Mouse (Mus musculus) bone marrow, adult 2 months (tissue): ENCODE measurements around the gene Trim16.

Experiments used
- CTCF ChIP-seq: fragments of 200-500 bp; IDR thresholded peaks from 2 replicates; pipeline ENCODE4 v1.5.1; 2011; ENCODE audit warnings: low read length, control low read depth; ENCODE audit not compliant: control insufficient read depth, insufficient read depth
- POLR2A ChIP-seq: fragments of 200-500 bp; IDR thresholded peaks from 2 replicates; pipeline ENCODE4 v1.6.1; 2011; ENCODE audit warnings: low read depth, mild to moderate bottlenecking, control low read depth, low read length, borderline replicate concordance; ENCODE audit not compliant: control insufficient read depth

- no peak; the same call in 1 of the 2 replicates for TF ChIP-seq CTCF
- TF ChIP-seq POLR2A = no peak
These were observed 10.8 kb upstream of the Trim16 start for GRCm38 (mm10) chr11:62809201-62809600.
